Mouse (Mus musculus) heart, postnatal 0 days (tissue): ENCODE results near the gene Bcas1.

Experiments used
- CTCF ChIP-seq: IDR thresholded peaks from 2 replicates; pipeline ENCODE4 v1.5.1; 2016; ENCODE audit warnings: antibody characterized with exemption, control low read depth, low read depth
- EP300 ChIP-seq: IDR thresholded peaks from 2 replicates; pipeline ENCODE4 v1.6.1; 2016; ENCODE audit warnings: antibody characterized with exemption, low read depth

GRCm38 (mm10) chr2:170323925-170324347 lies 103.7 kb downstream of the Bcas1 start:
- no peak for TF ChIP-seq CTCF
- no peak for TF ChIP-seq EP300
